Mouse (Mus musculus): Measurements from ENCODE around the gene 4930432K21Rik.

GRCm38 (mm10) chr8:84104221-84104620, 43.6 kb upstream of the 4930432K21Rik start:
- TF ChIP-seq EP300 (IDR thresholded peaks at IDR 0.05; ENCODE audit: insufficient read depth, low read depth, low read length), result no peak
- TF ChIP-seq CTCF (IDR thresholded peaks at IDR 0.05), result peak; percentile 55
